Mouse (Mus musculus) regulatory T cell (primary cell): ENCODE measurements around the gene Actn3.

ENCODE experiments used
- in situ Hi-C: fragments of 300-600 bp; cut with MboI, MseI; formaldehyde crosslinking; loops from one replicate; pipeline ENCODE4 v1.15.1; 2025; ENCODE audit warnings: high pct_unique_total_duplicates

Gene Actn3

DNA sequence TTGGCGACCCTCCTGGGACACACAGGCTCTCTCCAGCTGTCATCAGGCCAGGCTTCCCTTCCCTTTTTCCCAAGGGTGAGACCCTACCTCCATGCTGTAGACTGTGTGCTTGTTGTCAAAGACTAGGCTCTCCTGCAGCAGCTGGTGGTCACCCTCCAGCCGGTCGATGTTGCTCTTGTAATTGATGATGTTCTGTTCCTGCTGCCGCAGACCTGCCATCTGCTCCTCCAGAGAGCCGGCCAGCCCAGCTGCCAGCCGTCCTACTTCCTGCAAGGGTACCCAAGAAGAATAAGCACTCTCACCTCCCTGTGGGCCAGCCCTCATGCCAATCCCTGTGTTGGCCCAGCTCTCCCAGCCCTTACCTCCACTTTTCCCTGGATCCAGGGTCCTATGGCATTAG is 14.7 kb downstream of the Actn3 start:
- in situ Hi-C loops, result no loop called here

DNA sequence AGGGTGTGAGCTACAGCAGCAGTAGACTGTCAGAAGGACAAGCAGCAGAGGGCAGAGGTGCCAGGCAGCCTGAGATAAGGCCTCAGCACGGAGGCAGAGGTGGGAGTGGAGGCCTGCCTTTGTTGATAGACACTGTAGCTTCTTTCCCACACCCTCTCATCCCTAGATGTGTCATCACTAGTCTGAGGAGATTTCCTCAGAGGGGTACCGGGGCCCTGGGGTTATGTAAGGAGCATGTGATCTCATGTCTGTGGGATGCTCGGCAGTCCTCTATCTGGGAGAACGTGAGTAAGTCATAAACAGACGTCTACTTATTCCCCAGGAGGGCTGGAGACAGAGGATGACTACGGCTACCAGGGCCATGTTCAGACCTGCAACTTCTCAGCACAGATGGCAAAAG is 18.6 kb downstream of the Actn3 start:
- in situ Hi-C loops, result no loop called here

DNA sequence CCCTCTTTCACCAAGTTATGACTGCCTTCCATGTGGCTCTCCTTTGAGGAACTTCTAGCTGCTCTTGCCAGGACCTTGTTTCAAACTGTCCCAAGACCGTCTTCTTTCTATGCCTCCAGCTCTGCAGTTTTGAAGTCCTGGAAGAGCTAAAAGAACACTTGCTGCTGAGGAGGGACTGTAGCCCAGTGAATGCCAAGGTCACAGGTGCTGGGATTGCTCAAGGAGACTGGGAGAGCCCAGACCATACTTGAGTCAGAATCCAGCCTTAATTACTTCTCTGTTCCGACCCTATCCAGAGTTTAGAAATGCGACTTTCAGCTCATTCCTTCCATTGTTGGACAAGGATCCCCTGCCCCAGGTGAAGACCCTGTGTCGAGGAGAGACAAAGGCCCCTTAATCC is 21.8 kb downstream of the Actn3 start:
- in situ Hi-C loops, result no loop called here

DNA sequence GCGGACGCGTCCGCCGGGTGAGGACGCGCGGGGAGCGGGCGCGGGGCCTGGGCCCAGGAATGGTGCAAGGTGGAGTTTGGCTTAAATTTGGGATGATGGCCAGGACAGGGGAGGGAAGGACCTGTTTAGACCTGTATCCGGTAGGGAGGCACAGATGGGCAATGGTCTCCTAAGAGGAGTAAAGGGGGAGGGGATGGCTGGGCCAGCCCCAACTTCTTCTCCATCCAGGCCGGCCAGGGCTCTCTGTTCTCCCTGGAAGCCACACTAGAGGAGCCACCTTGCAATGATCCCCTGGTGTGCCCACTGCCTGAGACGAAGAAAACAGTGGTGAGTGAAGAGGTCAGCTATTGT is 22.3 kb downstream of the Actn3 start:
- in situ Hi-C loops, result no loop called here

DNA sequence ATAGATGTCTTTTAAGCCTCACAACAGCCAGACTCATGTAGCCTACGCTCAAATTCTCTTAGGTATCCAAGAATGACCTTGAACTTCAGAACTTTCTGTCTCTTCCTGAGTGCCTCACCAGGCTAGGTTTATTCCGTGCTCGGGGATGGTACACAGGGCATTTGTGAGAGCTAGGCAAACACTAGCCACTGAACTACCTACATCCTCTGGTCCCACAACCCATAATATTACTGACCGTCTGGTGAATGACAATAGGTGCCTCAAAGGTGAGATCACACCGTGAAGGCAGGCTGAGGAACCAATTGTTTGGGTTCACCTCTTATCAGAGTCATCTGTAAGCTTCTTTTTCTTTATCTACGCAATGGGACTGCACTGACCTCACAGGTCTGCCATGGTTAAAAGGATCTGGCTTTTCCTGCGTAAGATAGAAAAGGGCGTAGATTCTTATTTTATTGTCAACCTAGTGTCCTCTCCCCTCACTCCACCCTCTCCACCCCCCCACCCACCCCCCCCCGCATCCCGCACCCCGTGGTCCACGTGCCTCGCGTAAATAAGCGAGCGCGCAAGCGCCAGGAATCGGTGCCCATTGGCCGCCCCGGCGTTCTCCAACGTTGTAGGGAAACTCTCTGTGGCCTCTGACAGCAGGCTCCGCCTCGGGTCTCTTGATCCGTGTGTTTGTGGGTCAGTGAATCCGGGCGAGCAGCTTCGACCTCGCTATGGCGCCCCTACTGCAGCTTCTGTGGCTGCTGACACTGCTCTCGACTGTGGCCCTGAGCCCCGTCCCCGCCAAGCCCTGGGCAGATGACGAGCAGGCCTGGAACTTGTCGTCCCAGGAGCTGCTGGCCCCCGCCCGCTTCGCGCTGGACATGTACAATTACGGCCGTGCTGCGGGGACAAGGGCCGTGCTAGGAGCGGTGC is 22.9 kb downstream of the Actn3 start, which contains the start of gene Ctsf:
Gene Ctsf, plus strand, starts transcription at position 579 of the 918 bp plus-strand sequence.
- in situ Hi-C loops, result no loop called here

DNA sequence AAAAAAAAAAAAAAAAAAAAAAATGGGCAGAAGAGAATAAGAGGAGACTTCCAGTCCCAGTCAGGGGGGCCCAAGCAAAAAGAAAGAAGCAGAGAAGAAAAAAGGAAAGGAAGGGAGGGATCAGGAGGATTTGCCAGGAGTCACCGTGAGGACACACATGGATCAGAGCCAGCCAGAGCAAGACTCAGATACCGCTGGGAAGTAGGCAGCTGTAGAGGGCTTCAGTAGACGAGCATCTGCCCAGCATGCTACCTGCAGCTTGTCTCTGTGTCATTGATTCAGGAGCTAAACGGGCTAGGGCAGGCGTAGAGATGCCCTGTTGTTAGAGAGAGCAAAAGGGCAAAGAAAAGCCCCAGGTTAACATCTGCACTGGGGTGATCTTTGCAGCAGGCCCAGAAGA is 27.4 kb downstream of the Actn3 start:
- in situ Hi-C loops, result no loop called here

DNA sequence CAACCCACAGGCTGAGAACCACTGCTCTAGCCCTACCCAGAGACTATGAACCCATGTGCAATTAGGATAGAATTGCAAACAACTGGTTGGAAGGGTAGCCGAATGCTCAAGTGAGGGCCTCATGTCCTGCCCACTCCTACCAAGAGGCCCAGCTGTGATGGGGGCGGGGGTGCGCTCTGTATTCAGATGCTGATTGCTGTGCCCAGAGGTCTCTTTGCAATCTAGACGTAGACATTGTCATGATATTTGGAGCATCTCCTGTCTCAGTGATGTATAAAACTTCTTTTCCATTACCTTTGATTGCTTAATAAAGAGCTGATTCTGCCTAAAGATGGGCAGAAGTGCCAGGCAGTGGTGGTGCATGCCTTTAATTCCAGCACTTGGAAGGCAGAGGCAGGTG is 27.9 kb downstream of the Actn3 start:
- in situ Hi-C loops, result no loop called here

DNA sequence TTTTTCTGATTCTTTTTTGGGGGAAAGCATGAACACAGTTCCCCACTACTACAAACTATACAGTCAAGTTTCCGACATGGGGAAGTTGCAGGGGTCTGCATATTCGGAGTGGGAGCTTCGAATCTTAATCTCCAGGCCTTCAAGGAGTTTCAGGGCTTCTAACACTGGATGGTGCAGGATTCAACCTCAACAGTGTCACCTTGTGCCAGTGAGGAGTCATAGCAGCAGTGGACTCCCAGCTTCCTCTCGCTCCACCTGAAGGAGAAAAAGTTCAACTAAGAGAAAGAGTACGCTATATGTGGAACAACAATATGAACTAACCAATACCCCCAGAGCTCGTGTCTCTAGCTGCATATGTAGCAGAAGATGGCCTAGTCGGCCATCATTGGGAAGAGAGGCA is 30.2 kb downstream of the Actn3 start:
- in situ Hi-C loops, result no loop called here

DNA sequence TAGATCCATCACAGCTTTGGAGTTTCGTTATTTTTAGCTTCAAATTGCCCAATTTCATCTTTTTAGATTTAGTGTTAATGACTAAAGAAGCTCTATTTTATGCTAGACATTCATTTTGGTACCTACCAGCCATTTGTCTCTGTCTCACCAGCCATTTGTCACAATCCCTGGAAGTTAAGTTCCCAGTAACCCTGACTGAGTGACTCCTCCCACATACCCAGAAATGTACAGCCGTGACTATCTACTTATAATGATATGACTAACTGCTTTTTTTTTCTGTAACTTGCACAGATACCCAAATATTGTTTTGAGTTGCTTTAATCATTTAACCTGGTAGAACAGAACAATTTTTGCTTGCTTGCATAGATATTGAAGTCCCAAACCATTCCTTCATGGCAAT is 31.9 kb downstream of the Actn3 start:
- in situ Hi-C loops, result no loop called here

DNA sequence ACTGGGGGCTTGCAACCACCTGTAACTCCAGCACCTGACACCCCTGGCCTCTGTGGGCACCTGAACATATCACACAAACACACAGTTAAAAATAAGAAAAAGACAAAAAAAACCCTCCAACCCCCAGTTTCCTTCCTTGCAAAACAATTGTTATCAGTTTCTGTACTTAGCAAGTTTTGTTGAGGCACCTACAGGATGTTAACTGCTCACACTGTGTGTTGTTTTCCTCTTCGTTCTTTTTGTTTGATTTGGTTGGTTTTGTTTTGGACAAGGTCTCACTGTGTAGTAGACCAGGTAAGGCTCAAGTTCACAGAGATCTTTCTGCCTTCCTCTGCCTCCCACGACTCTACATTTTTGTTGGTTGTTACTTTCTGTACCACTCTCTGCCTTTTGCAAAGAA is 35.1 kb downstream of the Actn3 start:
- in situ Hi-C loops, result no loop called here

DNA sequence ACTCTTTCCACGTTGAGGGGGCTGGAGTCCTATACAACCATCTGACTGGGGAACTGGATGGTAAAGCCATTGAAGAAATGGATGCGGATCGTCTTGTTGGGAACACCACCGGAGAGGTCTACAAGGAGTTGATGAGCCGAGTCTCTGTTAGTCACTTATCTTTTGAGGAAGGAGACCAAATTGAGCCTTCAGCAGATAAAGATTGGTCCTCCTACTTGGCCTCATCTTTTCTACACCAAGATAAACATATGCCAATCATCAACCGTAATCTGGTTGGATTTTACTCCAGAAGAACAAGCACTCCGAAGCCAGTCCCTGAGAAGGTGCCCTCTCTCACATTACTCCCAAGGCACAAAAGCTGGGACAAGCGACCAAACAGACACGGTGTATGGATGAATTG is 36.9 kb downstream of the Actn3 start:
- in situ Hi-C loops, result no loop called here

DNA sequence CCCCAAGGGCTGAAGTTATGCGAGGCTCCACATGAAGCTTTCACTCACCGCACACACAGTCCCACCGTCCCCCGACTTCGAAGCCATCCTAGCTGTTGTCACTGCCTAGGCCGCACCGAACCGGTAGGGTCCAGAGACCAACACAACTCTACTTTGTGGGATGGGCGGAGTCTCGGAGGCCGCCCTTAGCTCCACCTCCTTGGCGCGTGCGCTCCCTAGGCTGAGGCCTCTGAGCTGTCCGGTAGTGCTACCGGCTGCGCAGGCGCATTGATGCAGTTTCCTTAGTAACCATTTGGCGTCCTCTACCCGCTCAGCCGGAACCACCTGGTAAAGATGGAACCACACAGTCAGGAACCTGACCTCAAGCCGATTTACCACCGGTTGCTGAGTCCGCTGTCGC is 38.6 kb downstream of the Actn3 start, which contains the start of the genes Ccs and Ccdc87:
Gene Ccs, minus strand, starts transcription at position 184 of the 400 bp plus-strand sequence.
Gene Ccdc87, plus strand, starts transcription at position 218 of the 400 bp plus-strand sequence.
- in situ Hi-C loops, result no loop called here

DNA sequence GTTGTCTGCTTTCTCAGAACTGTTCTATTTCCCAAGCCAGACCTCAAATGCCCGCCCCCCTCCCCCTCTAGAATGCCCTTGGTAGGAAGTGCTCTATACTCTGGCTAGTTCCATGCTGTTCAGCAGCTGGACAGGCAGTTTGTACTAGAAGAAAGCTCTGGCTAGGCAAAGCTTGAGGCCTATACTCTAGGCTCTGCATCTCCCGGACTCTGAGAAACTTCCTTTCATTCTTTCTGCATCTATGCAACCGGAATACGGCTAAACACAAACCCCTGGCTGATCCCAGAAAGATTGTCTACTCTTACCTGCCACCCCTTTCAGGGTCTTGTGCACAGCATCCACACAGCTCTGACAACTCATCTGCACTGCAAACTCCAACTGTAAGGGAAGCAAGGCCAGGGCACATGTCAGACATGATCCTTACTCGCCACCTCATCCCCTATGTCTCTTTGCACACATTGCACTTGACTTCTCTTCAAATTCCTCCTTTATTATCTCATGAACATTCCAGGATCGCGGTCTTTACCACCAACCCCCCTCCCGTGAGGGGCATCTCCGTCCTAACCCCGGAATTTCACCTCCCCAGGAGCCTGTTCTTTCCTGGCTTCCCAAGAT is 39.1 kb downstream of the Actn3 start:
- in situ Hi-C loops, result no loop called here

DNA sequence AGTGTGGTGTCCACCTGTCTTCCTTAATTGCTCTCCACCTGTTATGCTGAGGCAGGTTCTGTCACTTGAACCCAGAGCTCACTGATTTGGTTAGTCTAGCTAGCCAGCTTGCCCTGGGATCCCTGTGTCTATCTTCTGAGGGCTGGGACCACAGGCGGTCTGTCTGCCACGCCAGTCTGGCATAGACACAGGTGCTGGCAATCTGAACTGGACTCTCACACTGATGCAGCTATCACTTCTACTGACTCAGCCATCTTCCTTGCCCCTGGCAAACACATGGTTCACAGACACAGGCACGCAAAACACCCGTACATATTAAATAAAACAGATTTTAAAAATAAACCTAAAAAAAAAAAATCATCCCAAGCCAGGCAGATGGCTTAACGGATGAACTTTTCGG is 40.7 kb downstream of the Actn3 start:
- in situ Hi-C loops, result no loop called here

DNA sequence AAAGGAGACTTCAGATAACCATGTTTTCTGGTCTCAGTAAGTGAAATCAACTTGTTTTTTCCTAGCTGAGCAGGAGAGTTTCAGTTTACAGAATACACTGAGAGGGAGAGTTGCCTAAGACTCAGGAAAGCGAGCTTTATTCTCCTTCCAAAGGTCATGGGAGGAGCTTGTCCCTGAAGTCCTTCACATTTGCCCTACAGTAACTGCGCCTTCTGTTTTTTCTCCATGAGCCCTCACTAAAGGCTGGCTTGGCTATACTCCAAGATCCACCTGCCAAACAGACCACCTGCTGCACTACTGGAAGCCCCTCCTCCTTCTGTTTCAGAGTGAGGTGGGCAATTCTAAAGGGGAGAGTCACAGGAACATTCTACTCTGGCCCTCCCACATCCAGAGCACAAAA is 41.6 kb downstream of the Actn3 start:
- in situ Hi-C loops, result no loop called here

DNA sequence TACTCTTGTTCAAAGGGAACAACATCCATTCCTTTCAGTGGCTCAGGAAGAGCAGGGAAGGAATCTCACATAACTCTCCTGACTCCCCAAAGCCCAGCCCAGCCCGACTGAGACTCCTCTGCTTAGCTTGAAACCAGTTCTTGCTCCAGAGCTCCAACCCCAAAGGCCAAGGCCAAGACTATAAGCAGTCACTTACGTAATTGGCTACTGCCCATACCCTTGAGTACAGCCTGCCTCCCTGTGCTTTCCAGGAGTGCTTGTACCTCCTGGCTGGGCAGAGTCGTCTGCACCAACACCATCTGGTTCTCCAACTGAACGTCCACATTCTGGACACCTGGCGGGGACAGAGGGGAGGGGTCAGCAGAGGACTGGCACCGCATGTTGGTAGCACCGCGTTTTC is 43.7 kb downstream of the Actn3 start:
- in situ Hi-C loops, result no loop called here

DNA sequence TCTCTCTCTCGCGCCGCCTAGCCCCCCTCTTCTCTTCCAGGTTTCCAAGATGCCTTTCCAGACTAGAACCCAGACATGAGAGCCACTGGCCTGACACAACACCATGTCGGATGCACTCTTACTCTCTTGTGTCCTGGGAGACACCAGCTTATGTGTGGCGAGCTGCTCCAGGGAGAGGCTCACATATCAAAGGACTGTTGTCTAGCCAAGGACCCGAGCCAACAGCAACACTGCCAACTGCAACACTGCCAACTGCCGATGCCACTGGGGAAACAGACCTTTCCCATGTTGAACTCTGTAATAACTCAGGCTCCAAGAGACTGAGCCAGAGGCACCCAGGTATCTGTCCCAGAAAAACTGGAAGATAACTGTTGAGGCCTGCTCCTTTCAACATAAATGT is 48.6 kb downstream of the Actn3 start:
- in situ Hi-C loops, result no loop called here

DNA sequence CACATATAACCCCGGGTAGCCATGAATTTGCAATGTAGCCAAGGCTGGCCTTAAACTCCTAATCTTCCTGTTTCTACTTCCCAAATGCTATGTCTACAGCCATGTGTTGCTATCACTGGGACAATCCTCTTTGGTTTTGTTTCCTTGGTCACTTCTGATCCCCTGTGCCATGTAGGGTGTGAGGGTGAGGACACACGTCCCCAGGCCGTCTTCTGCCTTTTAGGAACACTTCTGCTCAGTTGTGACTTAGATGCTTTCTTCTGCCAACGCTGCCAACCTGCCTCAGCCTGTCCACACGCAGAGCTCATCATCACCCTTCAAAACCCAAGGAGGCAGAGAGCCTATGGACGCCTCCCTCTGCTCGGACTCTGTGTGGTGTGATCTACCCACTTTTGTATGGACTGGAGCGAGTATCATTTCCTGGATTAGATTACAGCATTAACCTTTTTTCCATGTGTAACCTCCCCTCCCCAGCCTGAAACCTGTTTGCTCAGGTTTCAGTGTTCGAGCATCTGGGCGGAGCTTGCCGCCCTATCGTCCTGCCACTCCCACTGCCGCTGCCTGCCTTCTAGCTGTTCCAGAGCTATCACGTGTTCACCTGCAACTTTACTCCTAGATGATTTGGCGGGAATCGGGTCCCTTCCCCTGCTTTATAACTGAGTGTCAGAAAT is 49.1 kb downstream of the Actn3 start:
- in situ Hi-C loops, result no loop called here

DNA sequence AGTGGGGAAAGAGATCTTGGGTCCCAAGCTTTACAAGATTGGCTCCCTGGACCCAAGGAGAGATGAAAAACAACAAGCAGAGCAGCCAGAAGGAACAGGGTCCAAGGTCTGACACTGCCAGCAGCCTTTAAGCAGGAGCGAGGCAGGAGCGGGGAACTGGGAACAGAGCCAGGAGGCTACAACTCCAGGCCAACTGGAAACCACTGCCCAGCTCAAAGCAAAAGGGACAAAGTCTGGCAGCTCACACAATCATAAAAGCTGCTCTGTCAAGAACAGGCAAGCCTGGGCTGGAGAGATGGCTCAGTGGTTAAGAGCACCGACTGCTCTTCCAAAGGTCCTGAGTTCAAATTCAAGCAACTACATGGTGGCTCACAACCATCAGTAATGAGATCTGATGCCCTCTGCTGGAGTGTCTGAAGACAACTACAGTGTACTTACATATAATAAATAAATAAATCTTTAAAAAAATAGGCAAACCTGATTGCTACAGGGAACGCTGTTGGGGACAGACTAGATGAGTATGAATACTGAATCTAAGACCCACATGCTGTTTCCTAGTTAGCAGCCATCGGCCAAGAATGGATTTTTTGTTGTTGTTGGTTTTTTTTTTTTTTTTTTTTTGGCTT is 56.9 kb downstream of the Actn3 start:
- in situ Hi-C loops, result loop anchor here (5.0 kb wide), 1 partner anchor 72 kb away; no protein-coding TSS in a partner anchor

DNA sequence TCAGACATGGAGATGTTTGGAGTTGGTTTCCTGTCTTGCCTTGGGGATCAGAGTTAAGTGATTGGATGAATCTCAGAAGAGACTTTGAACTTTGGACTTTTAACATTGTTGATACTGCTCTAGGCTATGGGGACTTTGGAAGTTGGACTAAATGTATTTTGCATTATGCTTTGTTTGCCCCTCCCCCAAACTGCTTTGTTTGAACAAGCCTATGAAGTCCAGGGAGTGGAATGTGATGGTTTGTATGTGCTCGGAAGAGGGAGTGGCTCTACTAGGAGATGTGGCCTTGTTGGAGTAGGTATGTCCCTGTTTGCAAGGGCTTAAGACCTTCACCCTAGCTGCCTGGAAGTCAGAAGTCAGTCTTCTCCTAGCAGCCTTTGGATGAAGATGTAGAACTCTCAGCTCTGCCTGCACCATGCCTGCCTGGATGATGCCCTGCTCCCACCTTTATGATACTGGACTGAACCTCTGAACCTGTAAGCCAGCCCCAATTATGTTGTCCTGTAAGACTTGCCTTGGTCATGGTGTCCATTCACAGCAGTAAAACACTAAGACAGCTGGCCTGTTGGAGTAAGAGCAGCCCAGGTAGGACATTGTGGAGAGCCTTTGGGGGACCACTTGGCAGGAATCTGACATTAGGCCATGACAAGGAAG is 60.4 kb downstream of the Actn3 start:
- in situ Hi-C loops, result loop anchor here (10.0 kb wide), 1 partner anchor 277 kb away; the partner anchor contains the start of gene Cnih2

DNA sequence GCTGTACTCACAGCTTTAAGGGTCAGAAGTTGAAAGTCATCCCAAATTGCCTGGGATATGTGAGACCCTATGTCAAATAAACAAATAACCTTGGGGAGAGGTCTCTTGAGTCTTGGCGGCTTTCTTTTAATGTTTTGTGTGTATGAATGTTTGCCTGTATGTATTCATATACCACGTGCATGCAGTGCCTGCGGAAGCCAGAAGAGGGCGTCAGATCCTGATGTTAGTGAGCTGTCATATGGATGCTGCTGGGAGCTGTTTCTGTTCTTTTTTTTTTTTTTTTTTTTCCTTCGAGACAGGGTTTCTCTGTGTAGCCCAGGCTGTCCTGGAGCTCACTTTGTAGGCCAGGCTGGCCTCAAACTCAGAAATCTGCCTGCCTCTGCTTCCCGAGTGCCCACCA is 64.7 kb downstream of the Actn3 start:
- in situ Hi-C loops, result loop anchor here (10.0 kb wide), 1 partner anchor 282 kb away; the partner anchor contains the start of gene Cnih2
